Mouse (Mus musculus) granulocyte monocyte progenitor cell, adult 5-6 weeks (primary cell): ENCODE measurements around the gene Bloc1s4. TPM values are rescaled to one million over a fixed set of nuclear protein-coding genes. Genes with fewer than 3 reads are reported as not detected.

Experiments used
- ATAC-seq: replicated peaks from 2 replicates; pipeline ENCODE4 v1.8.0; 2016; ENCODE audit warnings: mild to moderate bottlenecking, moderate TSS enrichment, inconsistent platforms; ENCODE audit not compliant: poor library complexity, severe bottlenecking
- total RNA-seq, 2 experiments: library from RNA; stranded (forward) in 1 of 2; stranded (reverse) in 1 of 2; fragments of 200-712, 200-1000 nt in 1 of 2; fragments of >200 nt in 1 of 2; fragmentation: Nextera tagmentation in 1 of 2; gene quantifications; 2 replicates each; pipeline ENCODE4 v1.2.3; 2014 to 2017

Bloc1s4 gene
- total RNA-seq, 2 experiments from 2014 or later: 10.2 to 17.1 TPM

DNA sequence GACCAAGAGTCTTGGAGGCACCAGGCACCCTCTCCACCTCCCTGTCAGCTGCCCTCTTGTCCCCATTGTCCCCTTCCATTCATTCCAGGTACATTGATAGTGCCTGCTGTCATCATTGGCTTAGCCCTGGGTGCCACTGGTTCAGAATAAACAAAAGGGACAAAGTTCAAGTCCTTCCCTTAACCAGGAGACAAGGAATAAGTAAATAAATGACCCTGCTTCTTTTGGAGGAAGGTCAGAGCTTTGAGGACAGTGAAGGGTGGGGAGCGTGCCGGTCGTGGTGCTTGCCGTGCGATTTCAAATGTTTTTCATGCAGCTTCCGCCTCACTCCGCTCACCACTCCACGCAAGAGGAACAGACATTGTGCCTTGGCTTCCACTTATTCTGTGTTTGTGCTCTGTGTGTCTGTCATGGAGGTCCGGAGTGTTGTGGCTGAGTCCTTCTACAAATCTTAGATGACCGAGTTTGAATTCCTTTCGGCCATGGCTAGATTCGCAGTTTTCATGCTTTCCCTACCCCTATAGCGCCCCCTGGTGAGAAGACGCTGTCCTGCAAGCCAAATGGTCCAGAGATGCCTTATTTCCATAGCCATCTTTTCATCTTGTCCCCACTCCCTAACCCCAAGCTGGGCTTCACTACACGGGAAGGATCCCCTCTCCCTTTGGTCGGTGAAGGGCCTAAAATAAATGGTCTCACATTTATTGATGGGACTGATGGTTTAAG lies 6.2 kb downstream of the Bloc1s4 start:
- peak; percentile 66 for ATAC-seq

GRCm38 (mm10) chr5:36739829-36740228 lies 8.6 kb downstream of the Bloc1s4 start:
- ATAC-seq: peak; percentile 46; the same call in 1 of the 2 replicates

- ATAC-seq: no peak
Observed at GRCm38 (mm10) chr5:36738799-36739615, 9.4 kb downstream of the Bloc1s4 start.

DNA sequence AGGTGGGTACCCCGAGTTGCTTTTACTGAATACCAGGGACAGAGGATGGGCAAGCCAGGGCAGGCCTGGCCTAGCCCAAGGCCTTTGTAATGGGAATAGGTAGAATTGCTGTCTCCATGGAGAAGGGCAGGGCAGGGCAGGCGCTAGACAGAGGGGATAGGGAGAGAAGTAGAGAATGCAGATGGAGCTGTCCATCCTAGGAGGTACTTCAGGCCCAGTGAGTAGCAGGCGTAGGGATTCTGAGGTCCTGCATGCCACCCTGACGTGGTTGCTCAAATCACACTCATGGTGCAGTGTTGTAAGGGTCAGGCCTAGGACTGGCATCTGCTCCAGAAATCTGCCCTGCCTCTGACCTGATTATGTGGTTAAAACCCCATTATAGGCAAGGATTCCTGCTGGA lies 10.7 kb downstream of the Bloc1s4 start:
- ATAC-seq: no peak

- no peak for ATAC-seq
Observed at GRCm38 (mm10) chr5:36736009-36736408, 12.4 kb downstream of the Bloc1s4 start.

- ATAC-seq: no peak
Observed at GRCm38 (mm10) chr5:36735106-36735505, 13.3 kb downstream of the Bloc1s4 start.

- no peak for ATAC-seq
Observed at GRCm38 (mm10) chr5:36733405-36733804, 15.0 kb downstream of the Bloc1s4 start.

GRCm38 (mm10) chr5:36731901-36732652 lies 16.4 kb downstream of the Bloc1s4 start:
- no peak for ATAC-seq

DNA sequence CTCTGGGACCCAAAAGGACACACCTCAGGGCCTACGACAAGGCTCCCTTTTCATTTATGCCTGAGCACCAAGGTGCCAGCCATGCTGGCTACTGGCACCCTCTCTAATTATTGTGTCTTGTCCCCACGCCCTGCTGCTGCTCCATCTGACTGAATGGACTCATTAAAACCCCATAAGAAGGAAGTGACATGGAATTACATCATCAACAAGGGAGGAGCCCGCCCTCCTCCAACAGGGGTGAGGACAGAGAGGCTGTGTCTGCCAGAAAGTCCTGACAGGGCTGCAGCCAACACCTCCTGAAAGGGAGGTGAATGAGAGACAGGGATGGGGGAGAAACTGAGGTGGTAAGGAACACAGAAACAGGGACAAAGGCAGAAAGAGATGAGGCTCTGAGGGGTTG lies 17.8 kb downstream of the Bloc1s4 start:
- peak; percentile 79 for ATAC-seq

DNA sequence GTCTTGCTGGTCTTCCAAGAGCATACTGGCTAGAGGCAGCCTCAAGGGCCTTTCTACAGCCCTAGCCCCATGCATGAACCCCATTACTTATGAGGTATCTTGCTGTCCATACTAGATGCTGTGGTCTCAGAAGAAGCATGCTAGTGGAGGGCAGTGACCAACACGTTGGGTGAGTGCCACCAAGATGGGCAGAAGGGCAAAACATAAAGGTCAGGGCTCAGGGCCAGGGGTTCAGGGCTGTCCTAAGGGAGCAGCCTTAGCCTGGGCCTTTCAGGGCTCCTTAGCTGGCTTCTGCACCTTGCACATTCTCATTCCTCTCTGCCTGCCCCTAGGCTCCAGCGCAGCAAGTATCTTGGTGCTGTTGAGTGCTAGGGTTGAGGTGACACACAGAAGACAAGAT lies 18.5 kb downstream of the Bloc1s4 start:
- ATAC-seq: no peak

- no peak for ATAC-seq
Observed at GRCm38 (mm10) chr5:36729086-36729473, 19.4 kb downstream of the Bloc1s4 start.

- ATAC-seq: no peak
Observed at GRCm38 (mm10) chr5:36728403-36729085, 19.9 kb downstream of the Bloc1s4 start.

GRCm38 (mm10) chr5:36727776-36728175 lies 20.7 kb downstream of the Bloc1s4 start:
- ATAC-seq: no peak

GRCm38 (mm10) chr5:36727136-36727535 lies 21.3 kb downstream of the Bloc1s4 start:
- no peak for ATAC-seq

GRCm38 (mm10) chr5:36726387-36726801 lies 22.1 kb downstream of the Bloc1s4 start:
- ATAC-seq: peak; percentile 60

DNA sequence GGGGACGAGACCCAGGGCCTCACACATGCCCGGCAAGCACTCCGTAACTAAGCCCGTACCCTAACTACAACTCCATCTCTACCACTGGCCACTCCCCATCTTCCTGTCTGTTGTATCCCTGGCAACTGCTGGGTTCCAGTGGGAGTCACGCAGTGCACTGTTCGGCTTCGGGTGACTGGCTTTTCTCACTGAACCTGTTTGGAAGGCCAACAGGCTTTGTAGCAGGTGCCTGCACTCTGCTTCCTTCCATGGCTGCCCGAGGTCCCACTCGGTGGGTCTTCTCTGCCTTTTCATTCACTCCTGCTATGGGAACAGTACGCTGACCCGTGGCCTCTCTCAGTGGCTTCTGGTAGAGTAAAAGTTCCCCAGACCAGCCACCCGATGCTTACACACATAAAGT lies 22.6 kb downstream of the Bloc1s4 start:
- ATAC-seq: no peak

GRCm38 (mm10) chr5:36724274-36724673 lies 24.2 kb downstream of the Bloc1s4 start:
- ATAC-seq: no peak

- ATAC-seq: no peak
Observed at GRCm38 (mm10) chr5:36723356-36723755, 25.1 kb downstream of the Bloc1s4 start.

DNA sequence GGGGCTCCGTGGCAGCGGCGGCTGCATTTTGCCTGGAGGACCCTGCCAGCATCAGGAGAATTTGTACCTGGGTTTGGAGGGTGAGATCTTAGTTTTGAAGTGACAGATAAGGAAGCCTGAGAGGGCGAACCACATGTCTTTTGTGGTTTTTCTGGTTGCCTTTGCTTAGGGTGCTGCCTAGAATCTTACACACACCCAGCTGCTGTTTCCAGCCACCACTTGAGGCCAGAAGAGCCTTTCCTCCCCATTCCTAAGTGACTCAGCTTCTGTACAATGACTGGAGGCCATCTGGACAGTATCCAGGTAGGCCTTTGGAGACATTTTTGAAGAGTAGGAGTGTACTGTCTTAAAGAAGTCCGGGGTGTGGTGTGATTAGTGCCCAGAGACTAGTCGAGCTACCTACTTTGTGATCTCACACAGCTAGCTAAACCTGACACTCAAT lies 26.0 kb downstream of the Bloc1s4 start:
- ATAC-seq: no peak

- ATAC-seq: no peak
Observed at GRCm38 (mm10) chr5:36720710-36721375, 27.6 kb downstream of the Bloc1s4 start.
